Mouse (Mus musculus) yolk sac, embryonic 10.5 days (tissue): Measurements from ENCODE around the gene E130309D02Rik.

Source experiments
- DNase-seq: peaks from one replicate; pipeline ENCODE4 v3.0.0-alpha.2; 2017; ENCODE audit warnings: low spot score

E130309D02Rik gene

DNA sequence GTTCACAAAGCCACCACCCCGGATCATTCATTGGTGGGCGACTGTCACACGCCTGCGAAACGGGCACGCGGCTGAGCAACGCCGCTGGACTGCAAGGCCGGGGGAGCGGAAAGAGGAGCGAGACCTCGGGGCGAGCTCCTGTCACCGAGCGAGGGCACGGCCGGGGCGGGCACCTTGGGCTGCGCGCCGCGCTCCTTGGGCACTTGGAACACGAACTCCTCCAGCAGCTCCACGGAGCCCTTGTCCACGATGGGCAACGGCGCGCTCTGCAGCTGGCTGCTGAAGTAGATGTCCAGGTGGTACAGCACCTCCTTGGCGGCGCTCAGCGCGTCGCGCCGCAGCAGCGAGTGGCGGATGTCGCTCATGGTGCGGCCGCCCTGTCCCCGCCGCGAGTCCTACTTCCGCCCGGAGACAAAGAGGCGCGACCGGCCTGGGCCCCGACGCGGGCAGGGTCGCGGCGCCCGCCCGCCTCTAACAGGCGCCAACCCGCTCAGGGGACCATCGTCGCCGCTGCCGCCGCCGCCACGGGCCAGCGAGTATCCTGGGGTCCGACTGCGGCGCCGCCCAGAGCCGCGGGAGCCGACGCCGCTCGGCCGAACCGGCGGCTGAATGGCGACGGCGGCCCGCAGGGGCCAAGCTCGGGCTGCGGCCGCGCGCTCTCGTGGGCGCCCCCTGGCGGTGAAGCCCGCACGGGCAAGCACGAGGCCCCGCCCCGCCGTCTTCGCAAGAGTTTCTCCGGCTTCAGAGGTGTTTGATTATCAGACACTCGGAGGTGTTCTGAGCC is at the start of gene E130309D02Rik:
E130309D02Rik (minus strand) TSS at position 631 of the 784 bp plus-strand sequence.
- DNase-seq: peak; percentile 85

DNA sequence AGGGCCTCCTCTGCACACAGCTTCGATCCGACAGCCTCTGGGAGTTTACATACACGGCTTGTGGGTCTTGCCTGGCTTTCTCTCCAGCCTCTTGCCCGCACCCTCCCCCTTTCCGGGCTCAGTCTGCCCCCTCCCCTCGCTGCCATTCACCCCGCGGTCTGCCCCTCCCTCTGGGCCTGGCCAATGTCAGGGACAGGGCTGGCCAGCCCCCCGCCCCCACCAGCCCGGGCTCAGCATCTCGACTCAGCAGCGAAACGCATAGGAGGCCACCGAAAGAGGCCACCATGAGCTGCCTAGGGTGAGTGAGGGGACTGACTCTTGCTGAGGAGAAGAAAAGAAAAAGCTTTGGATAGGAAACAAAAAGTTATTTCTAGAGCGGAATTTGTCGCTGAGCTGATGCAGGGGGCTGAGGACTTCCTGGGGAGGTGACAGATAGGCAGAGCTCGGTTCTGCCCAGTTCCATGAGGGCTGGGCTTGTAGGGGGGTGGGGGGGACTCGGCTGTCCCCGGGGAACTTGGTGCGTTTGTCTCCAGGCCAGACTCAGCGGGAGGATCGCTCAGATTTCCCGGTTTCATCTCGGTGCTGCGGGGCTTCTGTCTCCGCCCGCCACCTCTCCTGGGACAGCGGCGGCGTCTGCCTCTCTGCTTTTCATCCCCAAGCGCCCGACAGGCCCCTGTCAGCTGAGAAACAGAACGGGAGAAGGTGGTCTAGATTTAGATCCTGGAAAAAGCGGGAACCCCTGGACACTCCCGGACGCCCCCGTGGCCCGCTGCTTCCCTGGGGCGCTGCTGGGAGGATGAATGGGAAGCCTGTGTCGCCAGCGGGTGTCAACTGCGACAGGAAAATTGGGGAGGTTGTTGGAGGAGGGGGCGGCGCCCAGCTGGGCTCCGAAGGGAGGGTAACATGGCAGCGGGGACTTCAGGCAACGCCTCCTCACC is 48.8 kb upstream of the E130309D02Rik start:
- peak; percentile 71 for DNase-seq

DNA sequence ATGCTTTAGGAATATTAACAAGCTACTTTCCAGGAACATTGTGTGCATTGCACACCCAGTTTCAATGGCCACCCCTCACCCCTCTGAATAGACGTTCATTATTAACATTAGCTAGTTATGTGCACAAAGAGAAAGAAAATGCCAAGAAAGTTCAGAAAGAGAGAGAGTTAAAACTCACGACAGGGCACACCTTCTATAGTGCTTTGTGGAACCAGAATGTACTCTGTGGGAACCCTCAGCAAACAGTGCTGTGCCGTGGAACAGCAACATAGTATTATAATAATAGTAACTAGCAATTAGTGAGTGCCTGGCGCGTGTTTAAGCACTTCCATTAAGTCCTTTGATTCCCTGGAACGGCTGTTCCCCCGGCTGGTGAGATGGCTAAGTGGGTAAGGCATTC is 46.3 kb upstream of the E130309D02Rik start:
- no peak for DNase-seq

DNA sequence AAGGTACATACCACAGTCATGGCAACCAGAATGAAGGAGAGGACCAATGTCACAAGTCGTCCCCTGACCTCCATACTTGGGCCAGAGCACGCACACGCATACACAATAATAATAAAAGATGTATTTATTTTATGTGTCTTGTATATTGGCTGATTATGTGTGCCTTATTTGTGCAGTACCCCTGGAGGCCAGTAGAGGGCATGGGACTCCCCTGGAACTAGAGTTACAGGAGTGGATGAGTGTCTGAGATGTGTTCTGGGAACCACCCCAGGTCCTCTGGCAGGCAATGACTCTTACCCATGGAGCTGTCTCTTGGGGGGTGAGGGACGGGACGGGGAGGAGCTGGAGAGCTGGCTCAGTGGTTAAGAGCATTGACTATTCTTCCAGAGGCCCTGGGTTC is 44.8 kb upstream of the E130309D02Rik start:
- no peak for DNase-seq

DNA sequence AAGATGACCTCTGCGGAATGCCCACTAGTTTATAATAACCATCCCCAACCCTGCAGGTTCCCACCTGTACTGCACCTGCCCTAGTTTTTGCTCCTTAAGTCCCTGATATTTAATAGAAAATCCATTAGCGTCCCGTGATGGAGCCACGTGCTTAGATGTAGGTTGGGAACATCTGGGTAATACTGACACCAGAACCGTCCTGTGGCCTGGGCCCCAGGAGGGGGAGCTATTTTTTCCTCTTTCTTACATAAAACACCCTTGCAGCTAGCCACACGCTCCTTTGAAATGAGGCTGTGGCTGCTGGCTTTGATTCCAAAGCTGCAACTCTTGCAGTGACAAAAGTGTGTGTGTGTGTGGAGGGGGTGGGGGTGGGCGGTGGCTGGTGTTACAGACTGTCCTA is 44.1 kb upstream of the E130309D02Rik start:
- no peak for DNase-seq

DNA sequence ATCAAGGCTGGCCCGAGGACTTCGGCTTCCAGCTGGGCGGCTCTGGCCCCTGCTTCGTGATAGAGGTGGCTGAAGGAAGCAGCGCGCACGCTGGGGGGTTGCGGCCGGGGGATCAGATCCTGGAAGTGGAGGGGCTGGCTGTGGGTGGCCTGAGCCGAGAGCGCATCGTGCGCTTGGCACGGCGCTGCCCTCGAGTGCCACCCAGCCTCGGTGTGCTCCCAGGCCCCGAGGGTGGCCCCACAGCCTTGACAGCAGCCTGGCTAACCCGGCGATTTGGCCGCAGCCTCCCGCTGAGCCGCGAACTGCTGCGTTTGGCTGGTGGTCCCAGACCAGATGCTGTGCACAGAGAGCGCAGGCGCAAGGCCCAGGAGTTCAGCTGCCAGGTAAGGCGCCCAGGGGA is 42.4 kb upstream of the E130309D02Rik start:
- no peak for DNase-seq

DNA sequence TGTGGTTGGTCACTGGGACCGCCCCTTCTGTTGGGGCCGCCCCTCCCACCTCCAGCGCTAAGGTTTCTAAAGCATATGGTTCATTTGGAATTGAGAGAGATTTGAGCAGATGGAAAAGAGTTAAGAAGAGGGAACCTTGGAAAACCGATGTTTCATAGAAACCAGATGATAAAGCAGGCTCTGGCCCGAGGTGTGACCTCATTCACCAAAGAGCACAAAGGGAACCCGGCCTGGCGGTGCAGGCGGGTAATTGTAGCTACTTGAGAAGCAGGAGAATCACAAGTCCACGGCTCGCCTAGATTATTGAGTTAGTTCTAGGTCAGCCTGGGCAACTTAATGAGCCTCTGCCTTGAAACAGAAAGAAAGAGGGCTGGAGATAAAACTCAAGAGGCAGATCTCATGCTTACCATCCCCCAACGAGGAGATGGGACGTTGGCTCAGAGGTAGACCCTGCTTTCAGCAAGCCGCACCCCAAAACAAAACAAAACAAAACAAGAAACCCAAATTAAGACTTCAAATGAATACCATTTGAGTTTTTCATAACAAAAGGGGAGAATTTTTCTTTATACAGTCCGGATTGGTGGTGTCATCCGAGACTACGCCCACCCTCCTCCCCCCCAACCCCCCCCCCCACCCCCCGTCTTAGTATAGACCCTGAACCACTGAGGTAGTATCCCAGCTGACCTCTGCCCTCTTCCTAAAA is 41.7 kb upstream of the E130309D02Rik start, which contains the start of gene Grid2ip:
Grid2ip (plus strand) TSS at position 653 of the 703 bp plus-strand sequence.
- DNase-seq: no peak

DNA sequence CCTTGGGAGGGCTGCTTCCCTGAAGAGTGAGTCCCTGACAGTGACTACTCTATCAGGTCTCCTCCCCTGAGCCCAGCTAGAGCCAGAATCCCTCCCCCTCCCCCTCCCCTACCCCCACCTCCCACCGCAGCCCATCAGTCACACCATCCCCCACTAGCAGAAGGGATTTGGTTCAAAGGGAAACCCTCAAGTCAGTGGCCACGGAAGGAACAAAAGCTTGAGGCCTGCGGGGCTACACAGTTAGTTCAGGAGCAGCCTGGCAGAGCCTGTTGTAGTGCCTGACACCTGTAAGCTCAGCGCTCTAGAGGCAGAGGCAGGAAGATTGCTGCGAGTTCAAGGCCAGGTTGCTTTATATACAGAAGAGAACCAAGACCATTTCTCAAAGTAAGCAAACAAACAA is 40.9 kb upstream of the E130309D02Rik start:
- no peak for DNase-seq

DNA sequence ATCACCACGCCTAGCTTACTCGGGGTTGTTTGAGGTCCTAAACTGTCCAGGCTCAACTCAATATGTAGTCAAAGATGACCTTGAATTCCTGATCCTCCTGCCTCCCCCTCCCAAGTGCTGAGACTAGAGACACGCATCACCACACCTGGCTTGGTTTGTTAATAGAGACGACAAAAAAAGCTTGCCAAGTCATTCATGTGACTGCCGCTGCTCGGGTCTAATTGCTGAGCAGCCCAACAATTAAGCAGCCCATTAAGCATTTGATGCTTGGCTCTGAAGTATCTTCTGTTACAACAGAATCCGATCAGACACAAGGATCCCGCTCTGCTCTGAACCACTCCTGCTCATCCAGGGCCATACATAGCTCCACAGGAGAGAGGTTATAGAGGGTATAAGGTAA is 31.2 kb upstream of the E130309D02Rik start:
- DNase-seq: no peak

DNA sequence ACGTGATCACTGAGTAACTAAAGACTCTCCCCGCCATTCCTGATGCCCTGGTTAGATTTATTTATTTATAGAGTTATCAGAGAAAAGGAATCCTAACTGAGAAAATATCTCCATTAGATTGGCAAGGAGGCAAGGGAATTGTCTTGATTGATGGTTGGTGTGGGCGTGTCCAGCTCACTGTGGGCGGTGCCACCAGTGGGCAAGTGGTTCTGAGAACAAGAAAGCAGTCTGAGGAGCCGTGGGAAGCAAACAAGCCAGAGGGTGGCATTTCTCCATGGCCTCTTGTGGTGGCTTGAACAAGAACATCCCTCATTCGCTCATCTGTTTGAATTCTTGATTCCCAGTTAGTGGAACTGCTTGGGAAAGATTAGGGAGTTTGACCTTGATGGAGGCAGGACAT is 24.4 kb upstream of the E130309D02Rik start:
- DNase-seq: no peak

DNA sequence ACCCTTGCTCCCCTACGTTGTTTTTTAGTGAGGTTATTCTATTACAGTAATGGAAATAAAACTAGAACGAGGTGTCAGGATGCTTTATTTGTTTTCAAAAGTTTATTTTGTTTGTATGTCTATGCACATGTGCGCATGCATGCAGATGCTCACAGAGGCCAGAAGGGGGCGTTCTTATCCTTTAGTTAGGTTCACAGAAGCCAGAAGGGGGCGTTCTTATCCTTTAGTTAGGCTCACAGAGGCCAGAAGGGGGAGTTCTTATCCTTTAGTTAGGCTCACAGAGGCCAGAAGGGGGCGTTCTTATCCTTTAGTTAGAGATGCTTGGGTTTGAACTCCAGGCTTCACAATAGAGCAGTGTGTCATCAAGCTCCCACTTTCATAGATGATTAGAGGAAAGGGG is 21.4 kb upstream of the E130309D02Rik start:
- no peak for DNase-seq

DNA sequence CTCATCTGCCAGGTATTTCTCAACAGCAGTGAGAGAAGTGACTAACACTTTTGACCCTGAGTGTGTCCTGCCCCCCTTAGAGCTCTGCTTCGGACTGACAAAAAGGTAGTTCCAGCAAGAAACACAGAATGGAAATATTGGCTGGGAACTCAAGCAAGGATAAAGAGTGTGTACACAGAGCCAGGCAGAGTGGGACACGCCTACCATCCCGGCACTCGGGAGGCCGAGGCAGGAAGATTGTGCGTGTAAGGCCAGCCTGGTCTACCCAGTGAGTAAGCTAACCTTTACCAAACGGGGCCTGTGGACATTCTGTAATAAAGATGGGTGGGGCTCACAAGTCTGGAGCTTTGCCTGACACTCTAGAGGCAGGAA is 19.9 kb upstream of the E130309D02Rik start:
- no peak for DNase-seq

DNA sequence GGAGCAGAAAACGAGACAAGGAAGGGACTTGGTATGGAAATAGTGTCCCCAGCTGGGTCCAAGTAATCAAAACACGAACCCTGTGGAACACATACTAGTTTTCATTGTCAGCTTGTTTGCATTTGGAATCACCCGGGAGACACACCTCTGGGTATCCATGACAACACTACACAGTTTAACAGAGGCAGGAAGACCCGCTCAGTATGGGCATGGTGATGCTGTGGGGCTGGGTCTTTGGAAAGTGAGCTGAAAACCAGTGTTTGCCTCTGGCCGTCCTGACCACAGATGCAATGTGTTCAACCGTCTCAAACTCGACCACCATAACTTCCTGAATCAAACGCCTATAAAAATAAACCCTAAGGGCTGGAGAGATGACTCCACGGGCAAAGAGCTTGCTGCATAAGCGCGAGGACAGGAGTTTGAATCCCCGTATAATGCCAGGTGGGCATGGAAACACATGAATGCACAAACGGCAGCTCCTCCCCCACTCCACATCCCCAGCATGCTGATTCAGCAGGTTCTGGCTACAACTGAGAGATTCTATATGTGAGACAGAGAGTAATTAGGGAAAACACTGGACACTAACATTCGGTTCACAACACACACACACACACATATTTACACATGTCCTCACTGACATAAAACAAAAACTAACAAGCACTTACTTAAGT is 19.4 kb upstream of the E130309D02Rik start:
- no peak for DNase-seq

DNA sequence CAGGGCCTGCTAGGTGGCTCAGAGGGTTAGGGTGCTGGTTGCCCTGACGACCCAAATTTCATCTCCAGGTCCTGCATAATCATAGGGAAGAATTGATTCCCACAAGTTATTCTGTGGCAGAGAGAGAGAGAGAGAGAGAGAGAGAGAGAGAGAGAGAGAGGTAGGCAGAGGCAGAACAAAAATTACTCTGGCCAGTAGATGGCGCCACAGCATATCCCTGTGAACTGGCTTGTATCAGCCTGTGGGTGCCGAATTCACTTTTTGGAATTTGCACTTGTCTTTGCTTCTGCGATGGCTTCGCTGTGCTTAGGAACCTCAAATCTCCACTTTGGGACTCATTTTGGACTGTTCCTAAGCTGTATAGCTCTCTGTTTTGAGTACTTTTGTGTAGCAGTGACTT is 18.7 kb upstream of the E130309D02Rik start:
- peak; percentile 43 for DNase-seq

DNA sequence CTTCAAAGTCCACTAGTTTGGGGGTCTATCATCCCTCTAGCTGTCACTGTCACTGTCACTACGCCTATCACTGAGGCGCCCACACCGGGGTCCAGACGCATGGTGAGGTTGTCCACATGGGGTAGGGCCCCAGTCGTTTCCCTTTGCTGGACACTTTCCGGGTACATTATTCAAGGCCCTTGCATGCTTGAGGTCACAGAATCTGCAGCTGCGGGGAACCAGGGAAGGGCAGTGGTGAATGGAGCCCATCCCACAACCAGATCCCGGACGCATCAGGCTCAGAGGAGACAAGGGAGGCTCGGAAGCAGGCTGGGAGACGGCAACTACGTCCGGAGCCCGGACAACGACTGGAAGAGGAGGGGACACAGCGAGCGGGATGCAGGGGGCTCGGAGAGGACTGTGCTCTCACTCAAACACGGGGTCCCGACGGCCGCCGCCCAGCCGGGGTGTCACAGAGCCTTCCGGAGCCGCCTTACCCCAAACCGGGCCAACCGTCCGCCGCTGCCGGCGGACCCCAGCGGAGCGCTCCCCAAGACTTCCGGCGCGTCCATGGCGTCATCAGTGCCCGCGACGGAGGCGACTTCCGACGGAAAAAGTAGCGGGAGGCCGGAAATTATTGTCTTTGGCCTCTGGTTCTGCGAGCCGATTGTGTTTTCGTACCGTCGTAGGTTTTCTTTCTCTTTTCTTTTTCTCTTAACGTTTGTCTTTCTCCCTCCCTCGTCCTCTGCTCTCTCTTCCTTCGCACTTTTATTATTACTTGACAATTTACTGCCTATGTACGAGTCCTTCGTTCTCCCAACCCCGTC is 13.7 kb upstream of the E130309D02Rik start, which contains the start of gene Zdhhc4:
Zdhhc4 (minus strand) TSS at position 567 of the 806 bp plus-strand sequence.
- peak; percentile 87 for DNase-seq

DNA sequence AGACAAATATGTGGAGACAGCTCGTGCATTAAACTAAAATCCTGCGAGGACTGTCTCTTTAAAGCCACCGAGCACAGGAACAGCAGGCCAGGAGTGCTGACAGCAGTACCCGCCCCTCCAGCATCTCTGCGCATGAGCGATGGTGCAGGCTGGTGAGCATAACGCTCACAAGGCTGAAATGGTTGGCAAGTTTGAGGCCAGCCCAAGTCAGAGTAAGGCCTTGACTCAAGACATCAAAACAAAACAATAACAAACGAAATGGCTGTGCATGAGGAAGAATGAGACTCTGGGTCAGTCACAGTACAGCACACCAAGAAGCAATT is 2.1 kb upstream of the E130309D02Rik start:
- no peak for DNase-seq

DNA sequence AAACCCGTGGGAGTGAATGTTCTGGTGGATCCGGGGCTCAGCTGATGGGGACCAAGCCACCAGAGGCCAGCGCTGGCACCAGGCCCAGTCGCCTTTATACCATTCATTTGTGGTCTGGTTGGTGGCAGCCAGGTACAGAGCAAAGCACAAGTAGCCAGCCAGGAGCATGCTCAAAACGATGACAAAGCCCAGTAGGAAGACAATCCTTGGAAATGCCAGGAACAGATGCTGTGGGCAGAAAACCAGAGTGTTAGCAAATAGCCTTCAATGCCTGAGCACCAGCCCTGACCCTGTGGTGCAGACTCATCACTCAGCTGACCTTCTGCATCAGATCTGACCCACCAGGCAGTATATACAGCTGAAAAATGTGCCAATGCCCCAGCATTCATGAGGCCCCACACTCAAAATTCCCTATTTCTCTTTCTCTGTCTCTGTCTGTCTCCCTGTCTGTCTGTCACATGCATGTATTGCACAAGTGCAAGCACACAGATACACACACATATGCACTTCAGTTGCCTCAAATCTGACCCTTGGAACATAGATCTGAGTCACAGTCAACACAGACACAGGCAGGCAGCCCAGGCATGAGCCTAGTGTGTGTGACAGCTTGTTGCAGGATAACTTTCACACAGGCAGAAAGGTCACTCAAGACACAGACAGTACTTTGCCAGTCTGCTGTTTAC is 1.6 kb upstream of the E130309D02Rik start:
- no peak for DNase-seq

DNA sequence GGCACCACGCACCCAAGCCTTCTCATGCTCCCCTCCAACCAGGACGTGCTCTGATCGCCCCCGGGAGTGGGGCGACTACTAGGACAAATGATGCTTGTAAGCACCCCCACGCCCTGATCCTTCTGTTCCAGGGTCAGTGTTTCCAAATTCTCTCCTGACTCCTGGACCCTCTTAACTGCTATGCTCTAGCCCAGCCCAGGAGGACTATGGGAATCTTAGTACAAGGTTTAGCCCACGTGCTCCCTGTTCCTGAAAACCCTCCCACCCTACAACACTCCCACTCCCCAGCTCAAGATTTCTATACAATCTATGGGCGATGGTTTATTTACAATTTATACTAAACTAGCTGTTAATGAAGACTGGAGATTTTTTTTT is 341 bp upstream of the E130309D02Rik start:
- DNase-seq: no peak

DNA sequence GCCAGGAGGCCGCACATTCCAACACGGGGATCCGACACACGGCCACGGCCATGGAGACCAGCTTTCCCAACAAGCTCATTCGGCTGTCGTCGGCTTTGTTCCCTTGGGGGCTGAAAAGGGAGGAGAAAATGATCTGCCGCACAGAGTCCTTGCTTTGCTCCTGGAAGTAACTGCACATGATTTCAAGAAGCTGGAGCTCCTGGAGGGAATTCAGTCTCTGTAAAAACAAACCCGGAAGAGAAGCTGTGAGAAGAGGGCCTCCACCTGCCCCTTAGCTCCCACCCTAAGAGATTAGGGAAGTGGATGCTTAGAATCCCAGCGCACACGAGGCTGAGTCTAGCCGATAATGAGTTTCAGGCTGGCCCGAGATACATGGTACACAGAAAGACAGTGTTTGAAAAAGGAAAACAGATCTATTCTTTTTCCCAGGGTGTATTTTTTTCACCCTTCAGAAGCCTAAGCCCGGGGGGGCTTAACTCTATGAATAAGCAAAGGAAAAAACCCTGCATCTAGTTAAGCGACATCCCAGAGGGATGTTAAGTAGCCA is 904 bp downstream of the E130309D02Rik start:
- DNase-seq: no peak

DNA sequence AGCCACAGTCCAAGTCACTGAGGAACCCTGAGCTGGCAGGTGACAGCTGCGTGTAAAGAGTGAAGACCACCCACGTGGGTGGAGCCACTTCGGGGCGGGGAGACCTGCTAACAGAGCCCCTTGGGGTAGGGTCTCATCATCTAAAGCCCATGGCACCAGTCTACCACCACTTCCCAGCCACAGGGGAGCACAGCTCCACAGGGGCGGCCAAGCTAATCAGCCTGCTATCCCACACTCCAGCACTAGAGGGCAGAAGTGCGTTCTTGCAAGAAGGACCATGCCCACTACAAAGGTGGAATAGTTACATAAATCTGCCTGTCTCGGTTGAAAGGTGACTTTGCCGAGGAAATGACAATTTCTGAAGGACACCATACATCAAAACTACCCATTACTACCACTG is 3.3 kb downstream of the E130309D02Rik start:
- peak; percentile 49 for DNase-seq
